Mouse (Mus musculus): Measurements from ENCODE around the gene Cpeb3.
"Not testable (repeated sequence)": the region's sequence is repeated elsewhere in the genome, so short reads cannot be mapped to it uniquely, and the experiment has no call there.

The Cpeb3 gene

GRCm38 (mm10) chr19:37145846-37146245 lies 62.6 kb downstream of the Cpeb3 start:
- DNase-seq (ENCODE audit: low read depth) = no peak

GRCm38 (mm10) chr19:37145401-37145800 lies 63.0 kb downstream of the Cpeb3 start:
- no peak for DNase-seq (ENCODE audit: low read depth)

GRCm38 (mm10) chr19:37141623-37142022 lies 66.8 kb downstream of the Cpeb3 start:
- no peak for DNase-seq (ENCODE audit: low read depth)

- DNase-seq (ENCODE audit: low read depth) = no peak
These were observed 71.3 kb downstream of the Cpeb3 start for GRCm38 (mm10) chr19:37137133-37137532.

- DNase-seq (ENCODE audit: low read depth) = not testable (repeated sequence)
These were observed 72.9 kb downstream of the Cpeb3 start for GRCm38 (mm10) chr19:37135459-37135858.

- no peak for DNase-seq (ENCODE audit: low read depth)
These were observed 74.7 kb downstream of the Cpeb3 start for GRCm38 (mm10) chr19:37133666-37134065.

GRCm38 (mm10) chr19:37131660-37132059 lies 76.7 kb downstream of the Cpeb3 start:
- DNase-seq (ENCODE audit: low read depth) = no peak

GRCm38 (mm10) chr19:37128461-37128860 lies 79.9 kb downstream of the Cpeb3 start:
- no peak for DNase-seq (ENCODE audit: low read depth)

- DNase-seq (ENCODE audit: low read depth) = no peak
These were observed 81.3 kb downstream of the Cpeb3 start for GRCm38 (mm10) chr19:37127018-37127567.

GRCm38 (mm10) chr19:37124961-37125360 lies 83.4 kb downstream of the Cpeb3 start:
- DNase-seq (ENCODE audit: low read depth) = no peak

- no peak for DNase-seq (ENCODE audit: low read depth)
These were observed 89.1 kb downstream of the Cpeb3 start for GRCm38 (mm10) chr19:37119281-37119680.

- DNase-seq (ENCODE audit: low read depth) = no peak
These were observed 92.6 kb downstream of the Cpeb3 start for GRCm38 (mm10) chr19:37115824-37116223.

GRCm38 (mm10) chr19:37115374-37115773 lies 93.0 kb downstream of the Cpeb3 start:
- no peak for DNase-seq (ENCODE audit: low read depth)

- no peak for DNase-seq (ENCODE audit: low read depth)
These were observed 96.6 kb downstream of the Cpeb3 start for GRCm38 (mm10) chr19:37111831-37112230.

- DNase-seq (ENCODE audit: low read depth) = no peak
These were observed 97.9 kb downstream of the Cpeb3 start for GRCm38 (mm10) chr19:37110494-37110893.

- no peak for DNase-seq (ENCODE audit: low read depth)
These were observed 98.5 kb downstream of the Cpeb3 start for GRCm38 (mm10) chr19:37109853-37110252.

- no peak for DNase-seq (ENCODE audit: low read depth)
These were observed 107.7 kb downstream of the Cpeb3 start for GRCm38 (mm10) chr19:37100689-37101088.

- no peak for DNase-seq (ENCODE audit: low read depth)
These were observed 112.6 kb downstream of the Cpeb3 start for GRCm38 (mm10) chr19:37095666-37096330.

- DNase-seq (ENCODE audit: low read depth) = no peak
These were observed 115.2 kb downstream of the Cpeb3 start for GRCm38 (mm10) chr19:37093181-37093580.

GRCm38 (mm10) chr19:37090146-37091061 lies 118.0 kb downstream of the Cpeb3 start:
- no peak for DNase-seq (ENCODE audit: low read depth)

GRCm38 (mm10) chr19:37088043-37088748 lies 120.2 kb downstream of the Cpeb3 start:
- DNase-seq (ENCODE audit: low read depth) = no peak

- no peak for DNase-seq (ENCODE audit: low read depth)
These were observed 123.9 kb downstream of the Cpeb3 start for GRCm38 (mm10) chr19:37084546-37084945.

Data from fibroblast of lung, adult 2 months (primary cell).